Mouse (Mus musculus) urinary bladder, adult 2 months (tissue): ENCODE results near the gene Ankrd40. TPM values are rescaled to one million over a fixed set of nuclear protein-coding genes. Genes with fewer than 3 reads are reported as not detected.

Experiments used
- DNase-seq: peaks from one replicate; pipeline ENCODE4 v3.0.0; 2022; ENCODE audit warnings: low spot score
- polyA plus RNA-seq: library from polyadenylated mRNA; depleted of rRNA; stranded (reverse); fragments of >200 nt; gene quantifications from 2 replicates; pipeline ENCODE4 v1.2.3, GENCODE M21; 2012

Gene Ankrd40
- polyA plus RNA-seq, 1 experiment = 65.6 TPM

- no peak for DNase-seq
These were observed 4.4 kb upstream of the Ankrd40 start for GRCm38 (mm10) chr11:94323271-94323925.

GRCm38 (mm10) chr11:94324618-94325017, 3.2 kb upstream of the Ankrd40 start:
- DNase-seq = no peak

GRCm38 (mm10) chr11:94326961-94327411, 815 bp upstream of the Ankrd40 start:
- DNase-seq = no peak

- no peak for DNase-seq
These were observed 834 bp downstream of the Ankrd40 start for GRCm38 (mm10) chr11:94328644-94329025.

- DNase-seq = no peak
These were observed 1.6 kb downstream of the Ankrd40 start for GRCm38 (mm10) chr11:94329270-94329891.

- DNase-seq = no peak
These were observed 2.4 kb downstream of the Ankrd40 start for GRCm38 (mm10) chr11:94330211-94330610.

- no peak for DNase-seq
These were observed 4.9 kb downstream of the Ankrd40 start for GRCm38 (mm10) chr11:94332726-94333125.

GRCm38 (mm10) chr11:94334386-94334968, 6.7 kb downstream of the Ankrd40 start:
- DNase-seq = no peak

- no peak for DNase-seq
These were observed 8.8 kb downstream of the Ankrd40 start for GRCm38 (mm10) chr11:94336551-94336950.

DNA sequence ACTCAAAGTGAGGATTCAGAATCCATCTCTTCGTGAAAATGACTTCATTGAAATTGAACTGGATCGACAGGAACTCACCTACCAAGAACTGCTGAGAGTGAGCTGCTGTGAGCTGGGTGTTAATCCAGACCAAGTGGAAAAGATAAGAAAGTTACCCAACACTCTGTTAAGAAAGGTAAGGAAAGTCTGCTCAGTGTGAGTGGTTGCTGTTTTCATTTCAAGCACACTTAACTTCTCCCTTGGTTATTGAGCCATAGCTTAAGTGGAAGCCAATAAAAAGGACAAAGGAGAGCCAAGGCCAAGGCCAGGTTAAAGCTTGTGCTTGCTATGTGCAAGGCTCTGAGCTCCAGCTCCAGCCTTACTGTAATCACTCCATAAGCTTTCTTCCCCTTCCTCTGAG, 10.5 kb downstream of the Ankrd40 start:
- no peak for DNase-seq

DNA sequence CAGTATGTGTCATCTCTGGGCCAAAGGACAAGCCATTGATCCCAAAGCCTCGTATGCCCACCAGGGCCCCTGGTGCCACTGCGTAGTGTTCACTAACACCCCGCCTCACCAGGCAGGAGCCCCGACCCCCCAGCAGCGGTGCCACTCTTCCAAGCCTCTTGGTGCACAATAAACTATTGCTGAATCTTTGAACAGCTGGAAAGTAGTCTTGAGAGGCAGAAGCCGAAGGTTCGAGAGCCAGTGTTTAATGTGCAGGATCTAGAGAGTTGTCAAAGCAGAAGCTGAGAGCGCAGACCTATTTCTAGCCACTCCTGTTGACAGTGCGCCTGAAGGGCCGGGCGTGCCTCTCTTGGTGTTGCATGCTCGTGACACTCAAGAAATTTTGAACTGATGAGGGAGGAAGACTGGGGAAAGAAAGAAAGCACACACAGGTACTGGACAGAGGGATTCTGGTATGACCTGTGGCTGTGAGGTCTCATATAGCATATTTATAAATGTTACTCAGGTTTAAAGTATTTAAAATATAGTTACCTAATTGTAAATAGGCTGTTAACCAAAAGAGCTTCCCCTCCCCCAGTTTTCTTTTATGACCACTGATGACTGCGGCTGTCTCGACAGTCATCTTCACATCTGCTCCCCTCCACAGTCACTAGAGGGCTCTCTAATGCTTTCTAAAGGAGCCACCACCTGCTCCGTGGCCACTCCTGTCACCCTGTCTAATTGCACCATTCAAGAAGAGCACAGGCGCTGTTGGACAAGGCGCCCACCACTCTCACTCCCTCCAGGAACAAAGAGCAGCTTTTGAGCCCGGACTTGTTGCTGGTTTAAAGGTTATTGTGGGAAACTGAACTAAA, 12.2 kb downstream of the Ankrd40 start:
- DNase-seq = no peak

DNA sequence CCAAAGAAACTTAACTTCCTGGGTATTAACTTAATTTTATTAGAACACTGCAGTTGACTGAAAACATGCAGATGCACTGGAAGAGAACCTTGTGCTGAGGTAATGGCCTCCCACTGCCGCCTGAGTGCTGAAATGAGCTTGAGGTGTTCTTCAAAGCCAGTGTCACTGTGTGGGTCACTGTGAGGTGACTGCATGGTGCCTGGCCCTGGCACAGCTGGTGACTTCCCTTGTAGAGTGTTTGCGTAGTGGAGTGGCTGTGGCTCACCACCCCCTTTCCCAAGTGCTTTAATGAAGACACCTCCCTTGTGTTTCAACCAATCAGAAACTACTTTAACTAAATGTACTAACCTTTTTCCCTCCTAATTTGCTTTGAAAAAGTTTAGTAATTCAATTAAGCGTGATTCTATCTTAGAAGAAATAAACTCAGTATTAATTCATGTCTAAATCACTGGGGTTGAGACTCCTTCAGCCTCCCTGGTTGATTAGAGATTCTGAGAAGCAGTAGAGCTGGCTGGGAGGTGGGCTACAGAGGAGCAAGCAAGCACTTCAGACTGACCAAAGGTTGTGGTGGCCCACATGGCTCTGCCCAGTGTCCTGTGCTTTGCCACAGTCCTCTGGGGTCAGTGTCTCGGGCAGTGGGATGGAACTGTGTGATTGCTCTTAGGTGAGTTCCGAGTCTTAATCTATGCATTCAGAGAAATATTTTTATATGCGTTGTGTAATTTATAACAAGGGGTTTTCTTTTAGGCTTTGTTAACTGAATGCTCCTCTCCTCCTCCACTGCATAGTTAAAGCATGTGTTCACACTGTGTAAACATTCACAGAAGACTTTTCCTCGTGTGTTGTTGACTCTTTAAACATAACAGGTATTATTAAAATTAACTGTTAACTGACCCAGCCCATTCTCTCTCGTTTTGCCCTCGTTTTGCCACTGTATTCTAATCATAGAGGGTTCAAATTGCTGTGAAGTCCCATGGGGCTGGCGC, 13.4 kb downstream of the Ankrd40 start:
- DNase-seq = no peak

DNA sequence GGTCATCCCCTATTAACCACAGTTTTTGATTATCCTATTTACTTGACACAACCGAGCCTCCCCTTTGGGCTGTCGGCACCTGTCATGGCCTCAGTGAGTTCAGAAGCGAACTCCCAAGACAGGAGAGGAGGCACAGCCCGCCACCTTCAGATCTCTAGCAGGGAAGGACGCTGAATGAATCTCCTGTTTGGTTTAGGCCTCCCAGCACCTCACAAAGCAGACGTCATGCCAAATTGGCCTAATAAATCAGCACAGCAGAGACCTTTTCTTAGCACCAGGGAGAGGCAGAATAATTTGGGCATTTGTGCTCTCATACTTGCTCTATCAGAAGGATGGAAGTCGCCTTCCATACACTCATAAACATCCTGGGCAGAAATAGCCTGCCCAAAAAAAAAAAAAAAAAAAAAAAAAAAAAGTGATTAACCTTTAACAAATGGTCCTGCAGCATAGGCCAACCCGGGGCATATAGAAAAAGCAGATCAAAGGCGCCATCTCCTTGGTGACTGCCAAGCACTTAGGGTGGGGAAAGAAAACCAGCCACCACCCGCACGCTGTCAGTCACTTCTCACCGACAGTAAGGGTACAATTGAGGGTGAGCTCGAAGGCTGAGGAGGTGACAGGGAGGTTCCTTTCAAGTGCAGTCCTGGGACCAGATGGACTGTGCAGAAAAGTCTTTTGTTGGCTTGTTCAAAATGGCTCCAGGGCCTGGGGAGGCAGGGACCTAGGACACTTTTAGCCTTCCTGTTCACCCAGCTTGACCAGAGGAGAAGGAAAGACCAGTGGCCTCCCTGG, 14.5 kb downstream of the Ankrd40 start:
- no peak for DNase-seq

DNA sequence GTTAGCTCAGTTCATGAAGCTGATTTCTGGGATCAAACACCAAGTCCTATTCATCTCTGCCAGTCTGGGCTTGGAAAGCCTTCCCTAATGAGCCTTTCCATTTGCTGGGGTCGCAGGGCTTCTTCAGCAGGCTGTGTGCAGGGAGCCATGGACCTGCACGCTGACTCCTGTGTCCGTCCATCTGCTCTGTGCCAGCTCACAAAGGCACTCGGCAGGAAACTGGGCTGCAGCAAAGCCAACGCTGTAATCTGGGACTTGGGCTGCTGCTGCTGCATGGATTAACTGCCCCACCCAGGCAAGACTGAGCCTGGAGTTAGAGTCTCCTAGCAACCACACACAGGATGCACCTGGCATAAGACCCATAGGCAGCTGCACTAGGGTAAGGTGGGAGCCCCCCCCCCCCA, 16.2 kb downstream of the Ankrd40 start:
- DNase-seq = no peak

- no peak for DNase-seq
These were observed 16.7 kb downstream of the Ankrd40 start for GRCm38 (mm10) chr11:94344470-94344869.

DNA sequence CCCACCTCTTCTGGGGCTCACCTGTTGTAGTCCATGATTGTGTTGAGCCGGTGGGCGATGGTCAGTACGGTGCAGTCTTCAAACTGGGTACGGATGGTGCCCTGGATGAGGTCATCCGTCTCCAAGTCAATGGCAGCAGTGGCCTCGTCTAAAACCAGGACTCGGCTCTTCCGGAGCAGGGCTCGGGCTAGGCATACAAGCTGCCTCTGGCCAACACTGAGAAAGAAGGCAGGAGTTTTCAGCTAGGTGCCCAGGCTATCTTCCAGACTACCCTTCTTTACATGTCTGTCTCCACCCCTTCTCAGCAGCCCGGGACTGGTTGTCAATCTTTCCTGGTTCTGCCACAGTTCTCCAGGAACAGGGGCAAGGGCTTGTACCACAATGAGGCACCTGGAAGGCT, 18.1 kb downstream of the Ankrd40 start:
- no peak for DNase-seq

DNA sequence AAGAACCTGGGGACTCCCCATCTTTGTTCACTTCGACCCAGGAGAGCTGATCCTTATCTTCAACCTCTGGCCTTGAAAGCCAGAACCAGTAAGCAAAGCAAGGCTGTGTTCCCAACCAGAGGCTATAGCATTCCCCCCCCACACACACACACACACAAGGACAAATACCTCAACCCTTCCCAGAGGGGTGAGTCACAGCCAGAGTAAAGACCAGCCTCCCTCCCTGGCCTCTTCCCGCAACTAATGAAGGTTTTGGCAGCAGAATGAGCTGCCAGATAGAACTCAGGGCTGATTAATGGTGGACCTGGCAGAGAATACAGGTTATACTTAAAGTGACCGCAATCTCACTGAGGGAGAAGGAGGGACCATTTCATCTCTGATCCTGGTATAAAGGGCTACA, 18.8 kb downstream of the Ankrd40 start:
- no peak for DNase-seq

DNA sequence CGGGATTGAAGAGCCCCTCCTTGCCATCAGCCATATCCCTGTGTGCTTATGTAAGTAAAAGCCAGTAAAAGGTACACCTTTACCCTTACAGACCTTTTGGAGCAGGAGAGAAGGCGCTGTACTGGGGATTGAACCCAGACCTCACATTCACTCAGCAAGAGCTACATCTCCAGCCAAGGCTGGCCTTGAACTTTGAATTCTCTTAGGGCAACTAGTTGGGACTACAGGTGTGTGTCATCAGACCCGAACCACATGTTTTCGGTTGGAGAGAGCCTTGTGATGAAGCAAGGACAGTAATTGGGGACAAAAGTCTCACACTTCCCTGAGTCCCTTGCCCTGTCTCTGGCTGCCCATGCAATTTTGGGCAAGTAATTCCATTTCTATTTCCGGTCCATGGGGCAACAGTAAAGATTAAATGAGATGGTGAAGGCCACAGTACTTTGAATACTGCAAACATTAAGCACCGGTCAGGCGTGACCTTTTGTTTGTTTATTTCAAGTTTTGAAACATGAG, 19.3 kb downstream of the Ankrd40 start:
- DNase-seq = no peak

GRCm38 (mm10) chr11:94349839-94350238, 22.0 kb downstream of the Ankrd40 start:
- no peak for DNase-seq

DNA sequence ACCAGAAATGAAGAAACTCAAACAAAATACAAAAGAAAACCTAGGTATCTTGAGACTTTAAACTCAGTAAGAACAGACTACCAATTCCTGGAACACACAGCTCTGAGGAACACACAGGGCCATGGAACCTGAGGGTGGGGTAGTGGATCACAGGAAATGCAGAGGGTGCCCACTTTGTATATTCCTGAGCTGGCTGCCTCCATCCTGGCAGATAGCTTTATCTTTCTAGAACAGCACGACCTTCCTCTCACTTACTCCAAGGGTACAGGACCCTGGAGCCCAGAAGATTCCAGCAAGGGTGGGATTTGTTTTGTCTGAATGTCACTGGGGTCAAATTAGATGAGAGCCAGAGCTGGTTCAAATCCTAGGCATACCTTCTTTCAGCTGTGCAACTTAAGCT, 22.5 kb downstream of the Ankrd40 start:
- DNase-seq = no peak
